ENCODE assay signal across 21 mouse cellular contexts in the genomic region with DNA sequence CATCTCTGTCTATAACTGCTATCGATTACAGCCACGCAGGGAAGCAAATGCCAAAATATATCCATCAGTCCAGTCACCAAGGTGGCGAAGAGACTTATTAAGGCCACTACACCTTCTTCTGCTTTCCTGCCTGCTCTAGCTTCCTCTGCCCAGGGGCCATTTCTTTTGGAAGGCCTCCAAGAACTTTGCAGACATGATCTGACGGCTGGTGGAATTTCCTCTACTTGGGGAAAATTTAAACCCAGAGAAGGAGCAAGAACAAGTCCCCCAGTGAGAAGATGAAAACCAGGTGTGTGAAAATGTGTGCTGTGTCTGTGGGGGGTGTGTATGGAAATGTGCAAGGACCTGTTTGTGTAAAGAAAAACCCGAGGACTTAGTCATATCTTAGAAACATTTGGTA. TPM values are rescaled to one million over a fixed set of nuclear protein-coding genes. Genes with fewer than 3 reads are reported as not detected.
DNase-seq lines count a peak whose midpoint lies in the region; ATAC-seq and TF ChIP-seq lines count a peak whose summit lies in the region.
"Had no signal": no experiment of that assay in that cellular context is flagged by ENCODE, and none has a peak within 500 bp of the region (broad histone marks: within the 10 kb centered on the region; RNA-seq: fewer than 3 reads in every experiment).

No protein-coding gene starts in this region.

- WGBS in hindbrain, postnatal 0 days = 67% methylated on average over 5 of the region's 5 CpGs
- 62% methylated on average over 5 of the region's 5 CpGs for WGBS in hindbrain, embryonic 12.5 days
- 27% methylated on average over 5 of the region's 5 CpGs for WGBS in embryonic facial prominence, embryonic 12.5 days
- WGBS in limb, embryonic 14.5 days = 14% methylated on average over 5 of the region's 5 CpGs

- no peak overlapping the region for H3K9ac ChIP-seq in hindbrain, postnatal 0 days (replicated peaks; ENCODE audit: low read length)
- H3K9ac ChIP-seq in hindbrain, embryonic 12.5 days = no peak overlapping the region
- no peak overlapping the region for H3K9ac ChIP-seq in embryonic facial prominence, embryonic 12.5 days
- no peak overlapping the region for H3K9ac ChIP-seq in limb, embryonic 14.5 days (ENCODE audit: low read depth, low read length, severe bottlenecking)
- H3K9ac ChIP-seq: forebrain, embryonic 12.5 days; heart, embryonic 15.5 days; stomach, embryonic 15.5 days had no signal

- no peak for TF ChIP-seq POLR2A in limb, embryonic 14.5 days (IDR thresholded peaks at IDR 0.05; ENCODE audit: borderline replicate concordance, extremely low read depth, insufficient read depth, insufficient read length)

- no peak for TF ChIP-seq CTCF in hindbrain, postnatal 0 days (IDR thresholded peaks at IDR 0.05; ENCODE audit: low read depth)
- TF ChIP-seq CTCF in left cerebral cortex, adult 2 months (IDR thresholded peaks at IDR 0.05) = no peak

- no peaks in the 10 kb centered on the region for H3K9me3 ChIP-seq in hindbrain, postnatal 0 days (ENCODE audit: low read length)
- no peaks in the 10 kb centered on the region for H3K9me3 ChIP-seq in hindbrain, embryonic 12.5 days (replicated peaks)
- no peaks in the 10 kb centered on the region for H3K9me3 ChIP-seq in embryonic facial prominence, embryonic 12.5 days
- H3K9me3 ChIP-seq in limb, embryonic 14.5 days (ENCODE audit: control insufficient read depth, low read length) = no peaks in the 10 kb centered on the region
- H3K9me3 ChIP-seq: forebrain, embryonic 12.5 days; heart, embryonic 15.5 days; stomach, embryonic 15.5 days had no signal

- H3K27ac ChIP-seq in hindbrain, postnatal 0 days = no peak overlapping the region
- H3K27ac ChIP-seq in hindbrain, embryonic 12.5 days = no peak overlapping the region
- peak overlapping the region; percentile 52 for H3K27ac ChIP-seq in embryonic facial prominence, embryonic 12.5 days
- peak overlapping the region; percentile 43; the same call in 1 of the 2 replicates for H3K27ac ChIP-seq in limb, embryonic 14.5 days (replicated peaks; ENCODE audit: low read depth, low read length)
- H3K27ac ChIP-seq in left cerebral cortex, adult 2 months = no peak overlapping the region
- H3K27ac ChIP-seq: forebrain, embryonic 12.5 days; heart, embryonic 15.5 days; stomach, embryonic 15.5 days had no signal

- no peaks in the 10 kb centered on the region for H3K36me3 ChIP-seq in hindbrain, postnatal 0 days (ENCODE audit: insufficient read depth, low read length)
- H3K36me3 ChIP-seq in hindbrain, embryonic 12.5 days = no peaks in the 10 kb centered on the region
- H3K36me3 ChIP-seq in embryonic facial prominence, embryonic 12.5 days = no peaks in the 10 kb centered on the region
- no peaks in the 10 kb centered on the region for H3K36me3 ChIP-seq in limb, embryonic 14.5 days (ENCODE audit: control insufficient read depth, insufficient read depth, low read length)
- H3K36me3 ChIP-seq: forebrain, embryonic 12.5 days; heart, embryonic 15.5 days; stomach, embryonic 15.5 days had no signal

- no peak overlapping the region for H3K4me2 ChIP-seq in hindbrain, postnatal 0 days (ENCODE audit: low read depth, low read length)
- H3K4me2 ChIP-seq in hindbrain, embryonic 12.5 days (replicated peaks) = no peak overlapping the region
- H3K4me2 ChIP-seq in embryonic facial prominence, embryonic 12.5 days (replicated peaks) = no peak overlapping the region
- H3K4me2 ChIP-seq in limb, embryonic 14.5 days (replicated peaks; ENCODE audit: low read depth, low read length, severe bottlenecking) = no peak overlapping the region
- H3K4me2 ChIP-seq: forebrain, embryonic 12.5 days; heart, embryonic 15.5 days; midbrain, embryonic 11.5 days; stomach, embryonic 15.5 days had no signal

- no peak overlapping the region for H3K4me3 ChIP-seq in hindbrain, postnatal 0 days (ENCODE audit: low read length)
- H3K4me3 ChIP-seq in hindbrain, embryonic 12.5 days = no peak overlapping the region
- H3K4me3 ChIP-seq in embryonic facial prominence, embryonic 12.5 days = no peak overlapping the region
- no peak overlapping the region for H3K4me3 ChIP-seq in limb, embryonic 14.5 days (replicated peaks; ENCODE audit: low read length)
- no peak overlapping the region for H3K4me3 ChIP-seq in left cerebral cortex, adult 2 months
- H3K4me3 ChIP-seq: forebrain, embryonic 12.5 days; heart, embryonic 15.5 days; stomach, embryonic 15.5 days had no signal

- DNase-seq in hindbrain, postnatal 0 days (ENCODE audit: low spot score) = peak; percentile 37
- DNase-seq in NIH3T3 (ENCODE audit: low read depth) = peak; percentile 29
- DNase-seq in limb, embryonic 14.5 days (ENCODE audit: low spot score) = peak; percentile 32
- DNase-seq in left cerebral cortex, adult 2 months (ENCODE audit: extremely low spot score in 1 of 2, low spot score in 2 of 2) = no peak
- DNase-seq in gastrocnemius, adult 18-20 months (ENCODE audit: low spot score) = no peak
- DNase-seq: adrenal gland, postnatal 14 days; cerebellum, postnatal 36 days; heart, postnatal 36 days; kidney, adult 8-10 months; kidney, postnatal 10 days; lung, postnatal 10 days; right cerebral cortex, adult 18-20 months; right cerebral cortex, postnatal 4 days; thymus, postnatal 25 days had no signal

- intact Hi-C loops in left cerebral cortex, adult 2 months (cut with DNase I) = no loop called here

- no peak for ATAC-seq in hindbrain, postnatal 0 days
- ATAC-seq in hindbrain, embryonic 12.5 days (ENCODE audit: low FRiP score) = no peak
- ATAC-seq in embryonic facial prominence, embryonic 12.5 days (ENCODE audit: insufficient number of reproducible peaks, insufficient read depth, low FRiP score, low TSS enrichment) = no peak
- peak; percentile 3; the same call in 1 of the 2 replicates for ATAC-seq in limb, embryonic 14.5 days (ENCODE audit: low FRiP score, low read depth)
- ATAC-seq: hindbrain, embryonic 16.5 days had no signal

- no peaks in the 10 kb centered on the region for H3K27me3 ChIP-seq in hindbrain, postnatal 0 days (ENCODE audit: insufficient read depth, low read length)
- H3K27me3 ChIP-seq in hindbrain, embryonic 12.5 days = peaks cover 6% of the 10 kb centered on the region; the same call in 1 of the 2 replicates
- H3K27me3 ChIP-seq in embryonic facial prominence, embryonic 12.5 days = no peaks in the 10 kb centered on the region
- H3K27me3 ChIP-seq in limb, embryonic 14.5 days (ENCODE audit: control insufficient read depth, insufficient read depth, low read length) = 0 out of 2 replicates have a peak, but pooled peaks cover 3% of the 10 kb centered on the region
- H3K27me3 ChIP-seq: stomach, embryonic 15.5 days had no signal

- H3K4me1 ChIP-seq in hindbrain, postnatal 0 days (ENCODE audit: insufficient read depth, low read length) = 0 out of 2 replicates have a peak, but pooled peaks cover 5% of the 10 kb centered on the region
- H3K4me1 ChIP-seq in hindbrain, embryonic 12.5 days = peaks cover 14% of the 10 kb centered on the region
- H3K4me1 ChIP-seq in embryonic facial prominence, embryonic 12.5 days = peaks cover 26% of the 10 kb centered on the region
- H3K4me1 ChIP-seq in limb, embryonic 14.5 days (ENCODE audit: control insufficient read depth, insufficient read depth, low read length) = peaks cover 49% of the 10 kb centered on the region
- H3K4me1 ChIP-seq: stomach, embryonic 15.5 days had no signal

RNA-seq across cellular contexts. Expression of gene Pknox2, which starts 26.2 kb away (rescaled TPM):
- 23.5 and 28.0 TPM in 2 replicates for total RNA-seq in hindbrain, postnatal 0 days (2014; rRNA removed)
- 20.6 and 22.2 TPM in 2 replicates for polyA plus RNA-seq in hindbrain, postnatal 0 days (2015; fragmentation: Nextera tagmentation; extraction: Ambion mirVana)
- polyA plus RNA-seq in hindbrain, embryonic 12.5 days (2016; fragmentation: Nextera tagmentation; extraction: Ambion mirVana) = 29.6 and 38.0 TPM in 2 replicates
- polyA plus RNA-seq in embryonic facial prominence, embryonic 12.5 days (2016; fragmentation: Nextera tagmentation; extraction: Ambion mirVana) = 18.8 and 20.8 TPM in 2 replicates
- 14.5 and 18.7 TPM in 2 replicates for polyA plus RNA-seq in limb, embryonic 14.5 days (2012; rRNA removed)
- 6.2 and 7.3 TPM in 2 replicates for polyA plus RNA-seq in limb, embryonic 14.5 days (2014; fragmentation: Nextera tagmentation; extraction: Ambion mirVana)
- total RNA-seq in left cerebral cortex, adult 2 months (2021) = 10 to 100 TPM; 79.1 to 84.5 TPM
- total RNA-seq in gastrocnemius, adult 18-20 months (2021) = 10 to 100 TPM; 39.5 to 42.9 TPM

RNA-seq across cellular contexts. Expression of gene Tmem218, which starts 34.6 kb away (rescaled TPM):
- 6.0 and 6.3 TPM in 2 replicates for total RNA-seq in hindbrain, postnatal 0 days (2014; rRNA removed)
- 11.4 and 13.3 TPM in 2 replicates for polyA plus RNA-seq in hindbrain, postnatal 0 days (2015; fragmentation: Nextera tagmentation; extraction: Ambion mirVana)
- polyA plus RNA-seq in hindbrain, embryonic 12.5 days (2016; fragmentation: Nextera tagmentation; extraction: Ambion mirVana) = 12.7 and 14.1 TPM in 2 replicates
- polyA plus RNA-seq in embryonic facial prominence, embryonic 12.5 days (2016; fragmentation: Nextera tagmentation; extraction: Ambion mirVana) = 15.4 and 17.6 TPM in 2 replicates
- polyA plus RNA-seq in limb, embryonic 14.5 days (2012; rRNA removed) = 4.8 and 5.7 TPM in 2 replicates
- polyA plus RNA-seq in limb, embryonic 14.5 days (2014; fragmentation: Nextera tagmentation; extraction: Ambion mirVana) = 13.5 and 14.0 TPM in 2 replicates
- 10 to 100 TPM; 10.3 to 11.6 TPM for total RNA-seq in left cerebral cortex, adult 2 months (2021)
- 1 to 10 TPM; 2.6 to 3.1 TPM for total RNA-seq in gastrocnemius, adult 18-20 months (2021)

Comparison
In these comparisons a context has a peak if more than half of its experiments do, and no peak if none do; other contexts are left out.
1. DNase-seq: peak in hindbrain, postnatal 0 days (single experiment), NIH3T3 (single experiment) and limb, embryonic 14.5 days (single experiment); none in left cerebral cortex, adult 2 months (0 of 2) and gastrocnemius, adult 18-20 months (single experiment).
2. H3K27ac ChIP-seq: peak in embryonic facial prominence, embryonic 12.5 days (single experiment) and limb, embryonic 14.5 days (single experiment); none in hindbrain, postnatal 0 days (single experiment), hindbrain, embryonic 12.5 days (single experiment) and left cerebral cortex, adult 2 months (single experiment).